Mouse (Mus musculus) monocyte, adult 2 months (primary cell): ENCODE data around the gene Rrbp1.

Experiments used
- DNase-seq, 2 experiments: peaks; one replicate each; pipeline ENCODE4 v3.0.0; 2022; ENCODE audit warnings: low spot score in 2 of 2, low read depth in 1 of 2

Gene Rrbp1

DNA sequence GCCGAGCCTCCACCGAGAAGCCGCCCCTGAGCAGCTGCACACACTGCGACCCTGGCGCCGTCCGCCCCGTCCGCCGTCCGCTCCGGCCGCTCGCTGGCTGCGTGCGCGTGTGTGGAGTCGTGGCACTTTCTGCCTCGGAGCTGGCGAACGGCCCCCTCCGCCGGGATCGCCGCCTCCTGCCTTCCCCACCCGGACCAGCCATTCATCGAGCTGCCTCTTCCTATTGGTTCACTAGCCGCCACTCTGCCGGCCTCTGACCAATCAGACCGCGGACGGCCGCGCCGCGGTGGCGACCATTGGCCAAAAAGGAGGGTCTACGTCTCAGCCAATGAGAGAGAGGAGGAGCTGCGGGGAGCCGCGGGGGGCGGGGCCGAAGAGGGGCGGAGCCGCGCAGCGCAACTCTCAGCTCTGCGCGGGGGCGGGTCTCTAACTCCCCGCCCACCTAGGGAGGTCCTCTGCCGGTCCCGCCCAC is at the start of gene Rrbp1:
Rrbp1 (minus strand) TSS at position 184 of the 472 bp plus-strand sequence.
- DNase-seq: peak; percentile 98

GRCm38 (mm10) chr2:144057735-144058134 is 46.7 kb upstream of the Rrbp1 start:
- DNase-seq: no peak

GRCm38 (mm10) chr2:144052410-144053065 is 41.5 kb upstream of the Rrbp1 start:
- DNase-seq: no peak

DNA sequence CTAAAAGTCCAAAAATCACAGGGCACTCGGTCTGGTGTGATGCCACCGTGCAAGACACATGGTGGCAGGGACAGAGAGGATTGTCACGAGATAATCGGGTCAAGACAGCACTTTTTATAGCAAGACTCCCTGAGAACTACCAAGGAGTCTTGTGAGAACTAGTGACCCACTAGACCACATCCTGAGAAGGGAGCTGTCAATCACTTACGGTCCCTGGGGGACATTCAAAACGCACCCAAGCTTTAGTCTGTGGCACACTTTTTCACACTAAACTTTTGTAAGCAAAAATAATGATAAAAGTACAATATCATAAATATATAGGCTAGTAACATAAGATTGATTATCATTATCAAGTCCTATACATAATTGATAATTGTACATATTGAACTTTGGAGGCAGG is 39.8 kb upstream of the Rrbp1 start:
- no peak for DNase-seq

DNA sequence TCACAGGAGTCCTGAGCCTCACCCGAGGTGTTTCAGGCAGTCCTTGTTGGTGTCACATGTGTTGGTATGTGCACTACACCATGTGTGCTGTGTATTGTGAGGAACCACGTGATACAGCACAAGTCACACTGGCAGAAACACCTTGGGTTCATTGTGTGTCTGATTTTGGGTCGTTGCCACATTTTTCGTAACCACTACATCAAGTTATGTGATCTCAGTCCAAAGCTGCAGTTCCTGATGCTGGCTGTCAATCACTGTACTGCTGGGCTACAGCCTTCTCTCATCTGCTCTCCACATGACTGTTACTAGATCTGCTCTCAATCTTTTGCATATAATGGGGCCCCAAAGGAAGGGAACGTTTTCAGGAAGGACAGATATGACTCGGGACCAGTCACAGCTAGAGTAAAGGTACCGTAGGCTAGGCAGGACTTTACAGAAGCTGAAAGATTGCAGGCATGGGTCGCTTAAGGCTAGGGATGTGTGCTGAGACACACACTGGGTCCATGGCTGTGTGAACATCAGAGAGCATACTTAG is 39.1 kb upstream of the Rrbp1 start:
- no peak for DNase-seq

- DNase-seq: peak in 1 of 2 experiments; percentile 10
These were observed 35.9 kb upstream of the Rrbp1 start for GRCm38 (mm10) chr2:144046916-144047315.

DNA sequence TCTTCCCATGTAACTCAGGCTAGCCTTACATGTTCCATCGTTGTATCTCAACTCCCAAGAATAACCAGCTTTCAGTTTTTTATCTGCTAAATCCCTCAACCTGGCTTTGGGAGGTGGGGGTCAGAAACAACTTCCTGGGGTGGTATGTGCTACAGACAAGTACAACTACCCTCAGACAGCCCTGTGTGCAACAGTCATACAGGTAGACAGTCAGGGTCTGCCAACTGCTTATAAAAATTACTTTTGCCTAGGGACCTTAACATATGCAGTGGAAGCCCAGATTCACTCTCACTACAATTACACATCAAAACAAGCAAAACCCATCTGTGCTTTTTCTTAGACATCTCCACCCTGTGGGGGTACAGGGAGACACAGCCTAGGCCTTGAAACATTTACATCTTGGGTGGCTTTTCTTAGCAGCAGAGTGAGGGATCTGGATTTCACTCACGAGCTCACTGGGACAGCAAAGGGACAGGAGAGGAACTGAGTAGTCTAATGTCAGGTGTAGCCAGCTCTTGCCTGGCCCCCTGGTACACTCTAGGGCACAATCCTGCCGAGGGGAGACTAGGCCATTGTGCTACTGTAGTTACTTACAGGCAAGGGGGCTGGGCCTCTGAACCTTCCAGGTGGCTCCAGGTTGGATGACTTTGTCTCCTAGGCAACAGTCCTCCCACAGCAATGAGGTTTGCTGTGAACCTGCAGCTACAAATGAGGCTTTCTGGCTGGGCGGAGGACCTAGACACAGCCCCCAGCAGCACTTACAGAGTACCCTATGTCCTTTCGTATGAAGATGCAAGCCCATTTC is 34.9 kb upstream of the Rrbp1 start:
- no peak for DNase-seq

GRCm38 (mm10) chr2:144044726-144045125 is 33.7 kb upstream of the Rrbp1 start:
- no peak for DNase-seq

- DNase-seq: no peak
These were observed 21.6 kb upstream of the Rrbp1 start, which contains the start of gene Banf2 for GRCm38 (mm10) chr2:144032664-144033063. Gene Banf2 (plus strand): TSS chr2:144033059.

DNA sequence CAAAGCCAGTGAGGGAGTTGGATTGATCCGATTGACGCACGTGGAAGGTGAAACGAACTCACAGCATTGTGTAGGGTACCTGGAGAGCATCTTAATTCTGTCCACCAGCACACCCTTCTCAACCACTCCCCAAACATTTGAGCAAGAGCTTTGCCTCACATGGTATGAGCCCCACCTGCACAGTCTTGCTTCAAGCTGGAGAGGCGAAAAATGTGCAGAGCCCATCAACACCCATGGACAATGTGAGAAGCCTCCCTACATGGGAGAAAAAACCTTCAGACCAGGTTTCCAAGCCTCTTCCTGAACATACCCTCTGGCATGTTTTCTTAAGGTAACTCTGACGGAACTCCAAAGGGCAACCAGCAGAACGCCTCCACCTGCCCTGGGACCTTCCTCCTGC is 19.7 kb upstream of the Rrbp1 start:
- no peak for DNase-seq

- no peak for DNase-seq
These were observed 15.4 kb upstream of the Rrbp1 start for GRCm38 (mm10) chr2:144026456-144026855.

DNA sequence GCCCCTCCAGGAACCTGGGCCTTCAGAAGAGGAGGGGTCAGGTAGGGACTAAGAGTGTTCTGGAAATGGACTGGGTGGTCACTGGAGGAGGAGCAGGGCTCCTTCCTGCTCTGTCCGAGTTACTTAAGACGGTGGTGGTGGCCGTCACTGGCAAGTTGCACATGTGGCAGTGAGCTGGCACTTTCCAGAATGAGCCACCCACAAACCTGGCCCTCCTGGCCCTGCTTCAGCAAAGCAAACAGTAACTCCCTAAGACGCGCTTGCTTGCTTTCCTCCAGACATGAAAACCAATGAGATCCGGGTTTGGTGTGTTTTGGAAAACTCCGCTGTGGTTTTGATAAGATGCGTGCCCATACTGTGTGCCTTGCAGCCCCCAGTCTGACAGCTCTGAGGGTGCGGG is 14.3 kb upstream of the Rrbp1 start:
- no peak for DNase-seq

- DNase-seq: no peak
These were observed 11.4 kb upstream of the Rrbp1 start for GRCm38 (mm10) chr2:144022441-144022840.

- no peak for DNase-seq
These were observed 8.9 kb upstream of the Rrbp1 start for GRCm38 (mm10) chr2:144019971-144020370.

GRCm38 (mm10) chr2:144015861-144016260 is 4.8 kb upstream of the Rrbp1 start:
- no peak for DNase-seq

DNA sequence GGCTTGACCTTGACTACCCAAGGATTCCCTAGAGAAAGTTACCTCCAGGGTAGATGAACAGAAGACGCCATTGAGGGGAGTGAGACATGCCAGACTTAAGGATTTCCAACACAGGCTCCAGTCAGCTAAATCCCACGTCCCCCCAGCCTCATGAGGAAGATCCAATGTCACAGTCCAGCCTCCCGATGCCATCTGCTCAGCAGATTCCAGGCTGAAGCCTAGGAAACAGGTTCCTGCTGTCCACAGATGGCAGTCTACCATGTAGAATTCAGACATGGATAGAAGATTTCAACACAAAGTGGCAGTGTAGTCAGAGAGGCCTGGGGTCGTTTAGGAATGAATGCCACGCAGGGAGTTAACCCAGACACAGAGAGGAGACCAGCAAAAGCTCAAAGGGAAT is 3.4 kb upstream of the Rrbp1 start:
- DNase-seq: no peak

DNA sequence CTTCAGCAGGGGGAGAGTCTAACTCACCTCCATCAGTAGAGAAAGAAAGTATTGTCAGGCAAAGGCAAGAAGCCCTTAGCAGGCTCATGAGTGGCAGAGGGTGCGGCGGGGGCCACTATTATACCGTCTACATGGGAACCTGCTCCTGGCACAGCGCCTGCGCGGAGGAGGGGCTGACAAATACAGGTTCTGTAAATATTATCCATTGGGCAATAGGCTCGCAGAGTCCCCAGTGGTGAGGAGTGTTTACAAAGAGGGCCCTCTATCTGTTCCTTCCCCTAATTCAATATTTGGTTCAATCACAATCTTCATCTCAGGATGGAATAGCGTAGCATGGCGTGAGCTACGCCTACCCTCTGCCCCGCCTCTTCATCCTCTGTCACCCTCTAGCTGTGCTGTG is 3.0 kb upstream of the Rrbp1 start:
- DNase-seq: no peak

GRCm38 (mm10) chr2:144010282-144011044 is 600 bp downstream of the Rrbp1 start:
- DNase-seq: peak; percentile 45 to 75

DNA sequence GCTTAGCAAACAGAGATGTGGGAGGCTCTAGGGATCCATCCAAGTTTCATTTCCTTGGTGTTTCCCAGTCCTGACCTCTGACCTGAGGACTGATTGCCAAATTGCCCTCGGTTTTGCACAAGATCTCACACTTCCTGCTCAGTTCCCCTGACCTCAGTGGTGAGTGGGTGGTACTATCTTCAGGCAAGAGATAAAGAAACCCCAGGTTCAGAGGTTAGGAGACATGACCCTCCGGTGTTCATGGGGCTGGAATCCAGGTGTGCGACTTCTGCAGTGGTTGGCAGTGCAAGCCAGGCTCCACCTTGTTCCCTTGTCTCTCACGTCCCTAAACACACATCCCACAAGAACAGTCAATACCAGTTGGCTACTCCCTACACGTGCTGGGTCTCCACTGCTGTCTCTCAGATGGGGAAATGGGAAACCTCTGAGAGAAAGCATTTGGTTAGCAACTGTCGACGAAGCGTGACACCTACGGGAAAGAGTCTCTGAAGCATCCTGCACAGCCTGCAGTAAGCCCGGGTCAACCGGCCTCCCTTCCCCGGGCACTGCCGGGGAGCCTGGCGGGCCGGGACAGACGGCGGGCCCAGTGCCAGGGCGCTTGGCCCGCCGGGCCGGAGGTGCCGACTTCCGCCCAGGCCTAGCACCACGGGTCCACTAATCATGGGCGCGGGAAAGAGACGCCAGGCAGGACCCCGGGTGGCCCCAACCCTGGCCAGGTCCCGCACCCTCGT is 1.3 kb downstream of the Rrbp1 start:
- peak; percentile 78 to 80 for DNase-seq

- DNase-seq: peak; percentile 10 to 16
These were observed 2.0 kb downstream of the Rrbp1 start for GRCm38 (mm10) chr2:144009081-144009480.

DNA sequence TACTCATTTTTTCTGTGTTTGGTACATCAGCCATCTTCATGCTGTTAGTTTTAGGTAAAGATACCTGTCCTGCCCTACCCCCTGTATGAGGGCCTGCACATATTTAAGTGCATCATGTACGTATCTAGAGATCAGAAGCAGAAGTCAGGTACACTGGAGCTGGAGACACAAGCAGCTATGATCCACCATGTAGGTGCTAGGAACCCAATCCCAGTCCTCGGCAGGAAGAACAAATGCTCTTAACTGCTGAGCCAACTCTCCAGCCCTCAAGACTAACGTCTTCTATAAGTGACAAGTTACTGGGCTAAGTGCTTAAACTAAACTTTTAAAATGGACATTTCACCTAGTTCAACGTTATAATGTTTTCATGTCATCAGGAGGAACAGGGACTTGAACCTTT is 3.9 kb downstream of the Rrbp1 start:
- DNase-seq: no peak
